18 mouse cellular contexts compared by ENCODE assay signal in the genomic region with DNA sequence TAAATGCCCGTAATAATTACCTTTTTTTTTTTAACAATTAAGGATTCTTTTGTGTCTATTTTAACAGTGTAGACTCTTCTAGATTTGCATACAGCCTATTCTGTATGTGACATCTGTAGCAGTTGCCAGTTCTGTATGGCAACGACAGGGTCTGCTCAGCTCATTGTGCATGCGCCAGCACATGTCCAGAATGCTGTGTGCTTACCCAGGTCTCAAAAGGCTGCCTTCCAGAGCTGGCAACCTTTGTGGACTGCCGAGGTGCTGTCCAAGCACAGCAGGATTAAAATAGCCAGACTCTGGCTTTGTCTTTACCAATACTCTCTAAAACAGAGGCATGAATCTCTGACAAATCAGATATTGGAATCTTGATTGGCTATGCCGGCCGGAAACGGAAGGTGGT.
A peak's percentile ranks its signal among the peaks of the same experiment; 100 is the strongest.
DNase-seq lines count a peak whose midpoint lies in the region; ATAC-seq and TF ChIP-seq lines count a peak whose summit lies in the region.
"Had no signal": no experiment of that assay in that cellular context is flagged by ENCODE, and none has a peak within 500 bp of the region (broad histone marks: within the 10 kb centered on the region; RNA-seq: fewer than 3 reads in every experiment).

No protein-coding gene starts in this region.

- 22% methylated on average over 7 of the region's 7 CpGs for WGBS in forebrain, postnatal 0 days
- 79% methylated on average over 7 of the region's 7 CpGs for WGBS in forebrain, embryonic 10.5 days
- 28% methylated on average over 7 of the region's 7 CpGs for WGBS in hindbrain, embryonic 14.5 days
- WGBS in hindbrain, embryonic 13.5 days, result 37% methylated on average over 7 of the region's 7 CpGs
- WGBS in midbrain, embryonic 11.5 days, result 64% methylated on average over 7 of the region's 7 CpGs
- WGBS in midbrain, embryonic 13.5 days, result 43% methylated on average over 7 of the region's 7 CpGs

- H3K9me3 ChIP-seq in forebrain, postnatal 0 days (ENCODE audit: low read length), result no peaks in the 10 kb centered on the region
- H3K9me3 ChIP-seq in forebrain, embryonic 10.5 days, result no peaks in the 10 kb centered on the region
- no peaks in the 10 kb centered on the region for H3K9me3 ChIP-seq in hindbrain, embryonic 14.5 days (ENCODE audit: control insufficient read depth, low read length)
- no peaks in the 10 kb centered on the region for H3K9me3 ChIP-seq in hindbrain, embryonic 13.5 days
- no peaks in the 10 kb centered on the region for H3K9me3 ChIP-seq in midbrain, embryonic 11.5 days (ENCODE audit: control insufficient read depth, low read length)
- no peaks in the 10 kb centered on the region for H3K9me3 ChIP-seq in midbrain, embryonic 13.5 days
- H3K9me3 ChIP-seq: limb, embryonic 13.5 days; liver, embryonic 12.5 days; neural tube, embryonic 12.5 days had no signal

- no peaks in the 10 kb centered on the region for H3K27me3 ChIP-seq in forebrain, postnatal 0 days (ENCODE audit: insufficient read depth, low read length)
- no peaks in the 10 kb centered on the region for H3K27me3 ChIP-seq in forebrain, embryonic 10.5 days (ENCODE audit: poor library complexity, severe bottlenecking)
- H3K27me3 ChIP-seq in hindbrain, embryonic 14.5 days (ENCODE audit: control insufficient read depth, insufficient read depth, low read length), result no peaks in the 10 kb centered on the region
- no peaks in the 10 kb centered on the region for H3K27me3 ChIP-seq in hindbrain, embryonic 13.5 days
- H3K27me3 ChIP-seq in midbrain, embryonic 11.5 days (ENCODE audit: control insufficient read depth, insufficient read depth, low read length), result no peaks in the 10 kb centered on the region
- no peaks in the 10 kb centered on the region for H3K27me3 ChIP-seq in midbrain, embryonic 13.5 days
- H3K27me3 ChIP-seq: limb, embryonic 13.5 days; liver, embryonic 12.5 days; neural tube, embryonic 12.5 days had no signal

- H3K4me2 ChIP-seq in forebrain, postnatal 0 days (ENCODE audit: low read depth), result no peak overlapping the region
- no peak overlapping the region for H3K4me2 ChIP-seq in hindbrain, embryonic 14.5 days (replicated peaks)
- no peak overlapping the region for H3K4me2 ChIP-seq in hindbrain, embryonic 13.5 days
- H3K4me2 ChIP-seq in midbrain, embryonic 11.5 days, result no peak overlapping the region
- H3K4me2 ChIP-seq in midbrain, embryonic 13.5 days (replicated peaks), result no peak overlapping the region
- H3K4me2 ChIP-seq: limb, embryonic 13.5 days; liver, embryonic 12.5 days; neural tube, embryonic 12.5 days had no signal

- H3K27ac ChIP-seq in forebrain, postnatal 0 days (ENCODE audit: low read depth, low read length), result no peak overlapping the region
- H3K27ac ChIP-seq in forebrain, embryonic 10.5 days, result no peak overlapping the region
- H3K27ac ChIP-seq in hindbrain, embryonic 14.5 days, result peak overlapping the region; percentile 33; the same call in 1 of the 2 replicates
- H3K27ac ChIP-seq in hindbrain, embryonic 13.5 days, result no peak overlapping the region
- no peak overlapping the region for H3K27ac ChIP-seq in midbrain, embryonic 11.5 days (ENCODE audit: low read depth, low read length)
- 0 out of 2 replicates have a peak overlapping the region, but pooled peaks have one; percentile 25 for H3K27ac ChIP-seq in midbrain, embryonic 13.5 days
- H3K27ac ChIP-seq: limb, embryonic 13.5 days; liver, embryonic 12.5 days; neural tube, embryonic 12.5 days had no signal

- H3K9ac ChIP-seq in forebrain, postnatal 0 days, result no peak overlapping the region
- H3K9ac ChIP-seq in hindbrain, embryonic 14.5 days, result peak overlapping the region; percentile 25; the same call in 1 of the 2 replicates
- no peak overlapping the region for H3K9ac ChIP-seq in hindbrain, embryonic 13.5 days
- no peak overlapping the region for H3K9ac ChIP-seq in midbrain, embryonic 11.5 days (ENCODE audit: low read length)
- no peak overlapping the region for H3K9ac ChIP-seq in midbrain, embryonic 13.5 days (replicated peaks)
- H3K9ac ChIP-seq: limb, embryonic 13.5 days; liver, embryonic 12.5 days; neural tube, embryonic 12.5 days had no signal

- no peak overlapping the region for H3K4me3 ChIP-seq in forebrain, postnatal 0 days (ENCODE audit: low read depth, low read length)
- H3K4me3 ChIP-seq in forebrain, embryonic 10.5 days, result no peak overlapping the region
- no peak overlapping the region for H3K4me3 ChIP-seq in hindbrain, embryonic 14.5 days (replicated peaks; ENCODE audit: low read length)
- no peak overlapping the region for H3K4me3 ChIP-seq in hindbrain, embryonic 13.5 days
- H3K4me3 ChIP-seq in midbrain, embryonic 11.5 days (ENCODE audit: low read depth, low read length), result no peak overlapping the region
- no peak overlapping the region for H3K4me3 ChIP-seq in midbrain, embryonic 13.5 days (replicated peaks)
- H3K4me3 ChIP-seq: limb, embryonic 13.5 days; liver, embryonic 12.5 days; neural tube, embryonic 12.5 days had no signal

- peak; percentile 42; the same call in 1 of the 2 replicates for ATAC-seq in forebrain, postnatal 0 days
- ATAC-seq in hindbrain, embryonic 14.5 days (ENCODE audit: low FRiP score), result peak; percentile 53; the same call in 1 of the 2 replicates
- no peak for ATAC-seq in hindbrain, embryonic 13.5 days (ENCODE audit: low FRiP score)
- peak; percentile 58 for ATAC-seq in midbrain, embryonic 11.5 days (ENCODE audit: low FRiP score)
- no peak for ATAC-seq in midbrain, embryonic 13.5 days
- ATAC-seq: inflammation-experienced regulatory T-cells, adult 6 months; liver, embryonic 12.5 days had no signal

- DNase-seq in forebrain, postnatal 0 days, result no peak
- DNase-seq in forebrain, embryonic 10.5 days (ENCODE audit: extremely low spot score, low spot score), result no peak
- peak; percentile 30 for DNase-seq in hindbrain, embryonic 14.5 days (ENCODE audit: low spot score)
- DNase-seq in midbrain, embryonic 11.5 days (ENCODE audit: low spot score, missing footprints), result no peak
- DNase-seq in gastrocnemius, postnatal 25 days, result no peak
- DNase-seq: adrenal gland, adult 2 months; cerebellum, adult 11-12 months; kidney, adult 18-20 months; lung, adult 18-20 months; lung, postnatal 10 days; right cerebral cortex, postnatal 25 days; spleen, adult 18-20 months had no signal

- H3K36me3 ChIP-seq in forebrain, postnatal 0 days (ENCODE audit: insufficient read depth), result no peaks in the 10 kb centered on the region
- no peaks in the 10 kb centered on the region for H3K36me3 ChIP-seq in forebrain, embryonic 10.5 days (replicated peaks)
- no peaks in the 10 kb centered on the region for H3K36me3 ChIP-seq in hindbrain, embryonic 14.5 days (replicated peaks; ENCODE audit: control insufficient read depth, insufficient read depth)
- no peaks in the 10 kb centered on the region for H3K36me3 ChIP-seq in hindbrain, embryonic 13.5 days
- no peaks in the 10 kb centered on the region for H3K36me3 ChIP-seq in midbrain, embryonic 11.5 days (ENCODE audit: control insufficient read depth, insufficient read depth, low read length)
- no peaks in the 10 kb centered on the region for H3K36me3 ChIP-seq in midbrain, embryonic 13.5 days
- H3K36me3 ChIP-seq: limb, embryonic 13.5 days; liver, embryonic 12.5 days; neural tube, embryonic 12.5 days had no signal

- no peak for TF ChIP-seq CTCF in forebrain, postnatal 0 days (IDR thresholded peaks at IDR 0.05; ENCODE audit: low read depth)

- peaks cover 9% of the 10 kb centered on the region for H3K4me1 ChIP-seq in forebrain, postnatal 0 days (ENCODE audit: insufficient read depth)
- H3K4me1 ChIP-seq in forebrain, embryonic 10.5 days, result 0 out of 2 replicates have a peak, but pooled peaks cover 3% of the 10 kb centered on the region
- H3K4me1 ChIP-seq in hindbrain, embryonic 14.5 days (replicated peaks; ENCODE audit: control insufficient read depth, insufficient read depth, low read length), result peaks cover 9% of the 10 kb centered on the region; the same call in 1 of the 2 replicates
- peaks cover 12% of the 10 kb centered on the region for H3K4me1 ChIP-seq in hindbrain, embryonic 13.5 days (replicated peaks)
- H3K4me1 ChIP-seq in midbrain, embryonic 11.5 days (ENCODE audit: control insufficient read depth, insufficient read depth, low read length), result no peaks in the 10 kb centered on the region
- peaks cover 15% of the 10 kb centered on the region for H3K4me1 ChIP-seq in midbrain, embryonic 13.5 days (replicated peaks)
- H3K4me1 ChIP-seq: limb, embryonic 13.5 days; liver, embryonic 12.5 days; neural tube, embryonic 12.5 days had no signal

Comparison
In these comparisons a context has a peak if more than half of its experiments do, and no peak if none do; other contexts are left out.
1. ATAC-seq: peak in forebrain, postnatal 0 days (single experiment), hindbrain, embryonic 14.5 days (single experiment) and midbrain, embryonic 11.5 days (single experiment); none in hindbrain, embryonic 13.5 days (single experiment) and midbrain, embryonic 13.5 days (single experiment).
2. H3K27ac ChIP-seq: peak in hindbrain, embryonic 14.5 days (single experiment) and midbrain, embryonic 13.5 days (single experiment); none in forebrain, postnatal 0 days (single experiment), forebrain, embryonic 10.5 days (single experiment), hindbrain, embryonic 13.5 days (single experiment) and midbrain, embryonic 11.5 days (single experiment).